Mouse (Mus musculus): ENCODE measurements at regions not wholly inside any gene's neighbourhood (a gene's known extent, or its start where the extent isn't known, plus 50 kb on each side); places are given as distances from the start of the nearest gene placed in this dataset.

- peak; percentile 35 for DNase-seq (ENCODE audit: low spot score)
- no peaks in the 10 kb centered on the region for H3K4me1 ChIP-seq (ENCODE audit: control insufficient read depth, insufficient read depth, low read length)
- 56% methylated on average over 3 of the region's 3 CpGs for WGBS
These were observed 642.1 kb upstream of the A830018L16Rik start for GRCm38 (mm10) chr1:10771793-10772192.

GRCm38 (mm10) chr1:10794074-10794783, 619.7 kb upstream of the A830018L16Rik start:
- Histone ChIP-seq H3K9ac (ENCODE audit: low read depth, low read length) (no peak overlapping the region), H3K4me1 (ENCODE audit: control insufficient read depth, insufficient read depth, low read length) (no peaks in the 10 kb centered on the region), H3K27me3 (replicated peaks; ENCODE audit: control insufficient read depth, insufficient read depth, low read length) (no peaks in the 10 kb centered on the region), H3K36me3 (ENCODE audit: control insufficient read depth, insufficient read depth, low read length) (no peaks in the 10 kb centered on the region), H3K9me3 (ENCODE audit: control insufficient read depth, low read length) (no peaks in the 10 kb centered on the region), H3K27ac (replicated peaks; ENCODE audit: low read depth, low read length) (no peak overlapping the region), H3K4me2 (ENCODE audit: low read depth, low read length) (no peak overlapping the region), H3K4me3 (ENCODE audit: low read depth, low read length) (no peak overlapping the region)
- DNase-seq (ENCODE audit: low spot score) (no peak), ATAC-seq (ENCODE audit: low read depth) (no peak)
- WGBS, result 51% methylated on average over 6 of the region's 6 CpGs

More at GRCm38 (mm10) chr1:10771793-10772192, 642.1 kb upstream of the A830018L16Rik start:
- Histone ChIP-seq H3K4me2 (ENCODE audit: low read depth, low read length) (no peak overlapping the region), H3K27ac (replicated peaks; ENCODE audit: low read depth, low read length) (no peak overlapping the region), H3K9me3 (ENCODE audit: control insufficient read depth, low read length) (no peaks in the 10 kb centered on the region), H3K36me3 (ENCODE audit: control insufficient read depth, insufficient read depth, low read length) (no peaks in the 10 kb centered on the region), H3K4me3 (ENCODE audit: low read depth, low read length) (no peak overlapping the region), H3K9ac (ENCODE audit: low read depth, low read length) (no peak overlapping the region), H3K27me3 (replicated peaks; ENCODE audit: control insufficient read depth, insufficient read depth, low read length) (no peaks in the 10 kb centered on the region)
- ATAC-seq (ENCODE audit: low read depth), result no peak

- H3K4me2 ChIP-seq (ENCODE audit: low read depth, low read length), result no peak overlapping the region
- DNase-seq (ENCODE audit: low spot score), result peak; percentile 85
- no peaks in the 10 kb centered on the region for H3K27me3 ChIP-seq (replicated peaks; ENCODE audit: control insufficient read depth, insufficient read depth, low read length)
- H3K36me3 ChIP-seq (ENCODE audit: control insufficient read depth, insufficient read depth, low read length), result no peaks in the 10 kb centered on the region
- no peak overlapping the region for H3K9ac ChIP-seq (ENCODE audit: low read depth, low read length)
- no peak overlapping the region for H3K27ac ChIP-seq (replicated peaks; ENCODE audit: low read depth, low read length)
- WGBS, result 65% methylated on average over 6 of the region's 6 CpGs
- no peaks in the 10 kb centered on the region for H3K9me3 ChIP-seq (ENCODE audit: control insufficient read depth, low read length)
- no peak overlapping the region for H3K4me3 ChIP-seq (ENCODE audit: low read depth, low read length)
- no peaks in the 10 kb centered on the region for H3K4me1 ChIP-seq (ENCODE audit: control insufficient read depth, insufficient read depth, low read length)
- ATAC-seq (ENCODE audit: low read depth), result no peak
These were observed 578.1 kb upstream of the A830018L16Rik start for GRCm38 (mm10) chr1:10835653-10836415.

GRCm38 (mm10) chr1:10837180-10837579, 576.7 kb upstream of the A830018L16Rik start:
- Histone ChIP-seq H3K9me3 (ENCODE audit: control insufficient read depth, low read length) (no peaks in the 10 kb centered on the region), H3K27me3 (replicated peaks; ENCODE audit: control insufficient read depth, insufficient read depth, low read length) (no peaks in the 10 kb centered on the region), H3K36me3 (ENCODE audit: control insufficient read depth, insufficient read depth, low read length) (no peaks in the 10 kb centered on the region), H3K9ac (ENCODE audit: low read depth, low read length) (no peak overlapping the region), H3K4me1 (ENCODE audit: control insufficient read depth, insufficient read depth, low read length) (no peaks in the 10 kb centered on the region), H3K4me3 (ENCODE audit: low read depth, low read length) (no peak overlapping the region), H3K27ac (replicated peaks; ENCODE audit: low read depth, low read length) (no peak overlapping the region), H3K4me2 (ENCODE audit: low read depth, low read length) (no peak overlapping the region)
- WGBS, result 77% methylated on average over 2 of the region's 2 CpGs
- ATAC-seq (ENCODE audit: low read depth) (no peak), DNase-seq (ENCODE audit: low spot score) (no peak)

- WGBS, result 67% methylated on average over 2 of the region's 2 CpGs
- DNase-seq (ENCODE audit: low spot score) (no peak), ATAC-seq (ENCODE audit: low read depth) (no peak)
- Histone ChIP-seq H3K4me2 (ENCODE audit: low read depth, low read length) (no peak overlapping the region), H3K4me3 (ENCODE audit: low read depth, low read length) (no peak overlapping the region), H3K9ac (ENCODE audit: low read depth, low read length) (no peak overlapping the region), H3K9me3 (ENCODE audit: control insufficient read depth, low read length) (no peaks in the 10 kb centered on the region), H3K4me1 (ENCODE audit: control insufficient read depth, insufficient read depth, low read length) (no peaks in the 10 kb centered on the region), H3K36me3 (ENCODE audit: control insufficient read depth, insufficient read depth, low read length) (no peaks in the 10 kb centered on the region), H3K27ac (replicated peaks; ENCODE audit: low read depth, low read length) (no peak overlapping the region), H3K27me3 (replicated peaks; ENCODE audit: control insufficient read depth, insufficient read depth, low read length) (no peaks in the 10 kb centered on the region)
These were observed 561.0 kb upstream of the A830018L16Rik start for GRCm38 (mm10) chr1:10852934-10853333.

- no peak overlapping the region for H3K4me3 ChIP-seq (ENCODE audit: low read depth, low read length)
- ATAC-seq (ENCODE audit: low read depth) (no peak), DNase-seq (ENCODE audit: low spot score) (no peak)
- no peak overlapping the region for H3K4me2 ChIP-seq (ENCODE audit: low read depth, low read length)
- no peak overlapping the region for H3K27ac ChIP-seq (replicated peaks; ENCODE audit: low read depth, low read length)
- no peaks in the 10 kb centered on the region for H3K36me3 ChIP-seq (ENCODE audit: control insufficient read depth, insufficient read depth, low read length)
- no peaks in the 10 kb centered on the region for H3K4me1 ChIP-seq (ENCODE audit: control insufficient read depth, insufficient read depth, low read length)
- no peak overlapping the region for H3K9ac ChIP-seq (ENCODE audit: low read depth, low read length)
- no peaks in the 10 kb centered on the region for H3K27me3 ChIP-seq (replicated peaks; ENCODE audit: control insufficient read depth, insufficient read depth, low read length)
- 31% methylated on average over 1 of the region's 1 CpGs for WGBS
- H3K9me3 ChIP-seq (ENCODE audit: control insufficient read depth, low read length), result no peaks in the 10 kb centered on the region
These were observed 559.4 kb upstream of the A830018L16Rik start for GRCm38 (mm10) chr1:10854495-10854894.

- 79% methylated on average over 5 of the region's 5 CpGs for WGBS
- Histone ChIP-seq H3K9me3 (ENCODE audit: control insufficient read depth, low read length) (no peaks in the 10 kb centered on the region), H3K27ac (replicated peaks; ENCODE audit: low read depth, low read length) (no peak overlapping the region), H3K27me3 (replicated peaks; ENCODE audit: control insufficient read depth, insufficient read depth, low read length) (no peaks in the 10 kb centered on the region), H3K4me3 (ENCODE audit: low read depth, low read length) (no peak overlapping the region), H3K4me2 (ENCODE audit: low read depth, low read length) (no peak overlapping the region), H3K9ac (ENCODE audit: low read depth, low read length) (no peak overlapping the region), H3K36me3 (ENCODE audit: control insufficient read depth, insufficient read depth, low read length) (no peaks in the 10 kb centered on the region), H3K4me1 (ENCODE audit: control insufficient read depth, insufficient read depth, low read length) (no peaks in the 10 kb centered on the region)
- DNase-seq (ENCODE audit: low spot score) (peak; percentile 26), ATAC-seq (ENCODE audit: low read depth) (no peak)
These were observed 542.6 kb upstream of the A830018L16Rik start for GRCm38 (mm10) chr1:10871163-10871853.

- H3K9ac ChIP-seq (ENCODE audit: low read depth, low read length), result no peak overlapping the region
- no peaks in the 10 kb centered on the region for H3K27me3 ChIP-seq (replicated peaks; ENCODE audit: control insufficient read depth, insufficient read depth, low read length)
- no peaks in the 10 kb centered on the region for H3K4me1 ChIP-seq (ENCODE audit: control insufficient read depth, insufficient read depth, low read length)
- DNase-seq (ENCODE audit: low spot score) (no peak), ATAC-seq (ENCODE audit: low read depth) (no peak)
- H3K36me3 ChIP-seq (ENCODE audit: control insufficient read depth, insufficient read depth, low read length), result no peaks in the 10 kb centered on the region
- H3K4me3 ChIP-seq (ENCODE audit: low read depth, low read length), result no peak overlapping the region
- H3K9me3 ChIP-seq (ENCODE audit: control insufficient read depth, low read length), result no peaks in the 10 kb centered on the region
- H3K4me2 ChIP-seq (ENCODE audit: low read depth, low read length), result no peak overlapping the region
- no peak overlapping the region for H3K27ac ChIP-seq (replicated peaks; ENCODE audit: low read depth, low read length)
These were observed 541.6 kb upstream of the A830018L16Rik start for GRCm38 (mm10) chr1:10872266-10872665.
